Mouse (Mus musculus) C2C12 (cell line): Measurements from ENCODE around the gene Pole2. TPM values are rescaled to one million over a fixed set of nuclear protein-coding genes. Genes with fewer than 3 reads are reported as not detected.

Source experiments
- H3K27me3 ChIP-seq: one replicate; pipeline ENCODE4 v1.6.1; 2011; ENCODE audit not compliant: control insufficient read depth, insufficient read depth, insufficient read length
- H3K36me3 ChIP-seq: one replicate; pipeline ENCODE4 v1.6.1; 2011; ENCODE audit not compliant: control insufficient read depth, insufficient read depth
- H3K4me3 ChIP-seq: one replicate; pipeline ENCODE4 v1.5.1; 2011; ENCODE audit warnings: mild to moderate bottlenecking, control low read depth; ENCODE audit not compliant: poor library complexity, insufficient read depth, severe bottlenecking
- H3K79me2 ChIP-seq: one replicate; pipeline ENCODE4 v1.6.1; 2011; ENCODE audit not compliant: control insufficient read depth, insufficient read depth
- H3K79me3 ChIP-seq: one replicate; pipeline ENCODE4 v1.6.1; 2011; ENCODE audit warnings: low read depth, control low read depth
- H3ac ChIP-seq: one replicate; pipeline ENCODE3; 2011; ENCODE audit warnings: low read depth; ENCODE audit not compliant: control insufficient read depth, insufficient read length
- CEBPB ChIP-seq: IDR thresholded peaks from one replicate; pipeline ENCODE4 v1.6.1; 2011; ENCODE audit warnings: low read depth, mild to moderate bottlenecking, control low read depth, moderate library complexity
- CTCF ChIP-seq: IDR thresholded peaks from one replicate; pipeline ENCODE4 v1.5.1; 2011; ENCODE audit not compliant: control insufficient read depth, insufficient read depth, insufficient read length
- FOSL1 ChIP-seq: IDR thresholded peaks from one replicate; pipeline ENCODE4 v1.8.0; 2011; ENCODE audit warnings: mild to moderate bottlenecking, low read length; ENCODE audit not compliant: poor library complexity, insufficient read depth, severe bottlenecking
- MAX ChIP-seq: IDR thresholded peaks from one replicate; pipeline ENCODE4 v1.6.1; 2011; ENCODE audit warnings: mild to moderate bottlenecking, control low read depth
- MYOD1 ChIP-seq: IDR thresholded peaks from one replicate; pipeline ENCODE4 v1.6.1; 2011; ENCODE audit warnings: low read depth; ENCODE audit not compliant: control insufficient read depth, insufficient read length
- MYOG ChIP-seq: IDR thresholded peaks from one replicate; pipeline ENCODE4 v1.6.1; 2011; ENCODE audit not compliant: control insufficient read depth, insufficient read length; ENCODE audit errors: extremely low read depth
- USF1 ChIP-seq: IDR thresholded peaks from one replicate; pipeline ENCODE4 v1.6.1; 2011; ENCODE audit warnings: low read depth, mild to moderate bottlenecking, control low read depth, moderate library complexity
- polyA plus RNA-seq: library from polyadenylated mRNA; unstranded; fragments of >200 nt; fragmentation: generic; extraction: Trizol; gene quantifications from one replicate; pipeline ENCODE4 v1.2.1, GENCODE M21; 2012; ENCODE audit warnings: missing spikeins

The Pole2 gene
- polyA plus RNA-seq, 1 experiment = 14.2 TPM

GRCm38 (mm10) chr12:69238284-69238683, 10.3 kb upstream of the Pole2 start:
- Histone ChIP-seq H3K27me3 (no peaks in the 10 kb centered on the region), H3K79me3 (no peaks in the 10 kb centered on the region), H3K4me3 (no peak overlapping the region), H3ac (no peak overlapping the region), H3K36me3 (no peaks in the 10 kb centered on the region), H3K79me2 (no peaks in the 10 kb centered on the region)
- no peak for TF ChIP-seq MAX
- no peak for TF ChIP-seq USF1
- no peak for TF ChIP-seq FOSL1
- no peak for TF ChIP-seq CTCF
- no peak for TF ChIP-seq CEBPB
- TF ChIP-seq MYOG = no peak
- no peak for TF ChIP-seq MYOD1

- Histone ChIP-seq H3ac (no peak overlapping the region), H3K79me3 (no peaks in the 10 kb centered on the region), H3K36me3 (no peaks in the 10 kb centered on the region), H3K79me2 (no peaks in the 10 kb centered on the region), H3K4me3 (no peak overlapping the region), H3K27me3 (no peaks in the 10 kb centered on the region)
- TF ChIP-seq FOSL1 = no peak
- no peak for TF ChIP-seq USF1
- TF ChIP-seq MAX = no peak
- no peak for TF ChIP-seq CEBPB
- TF ChIP-seq CTCF = no peak
- TF ChIP-seq MYOD1 = no peak
- no peak for TF ChIP-seq MYOG
Observed at GRCm38 (mm10) chr12:69235782-69236181, 7.8 kb upstream of the Pole2 start.

GRCm38 (mm10) chr12:69229251-69229650, 1.3 kb upstream of the Pole2 start:
- Histone ChIP-seq H3K36me3 (peaks cover 14% of the 10 kb centered on the region), H3K79me3 (peaks cover 9% of the 10 kb centered on the region), H3K79me2 (peaks cover 28% of the 10 kb centered on the region), H3ac (no peak overlapping the region), H3K27me3 (no peaks in the 10 kb centered on the region), H3K4me3 (no peak overlapping the region)
- TF ChIP-seq FOSL1 (no peak), MYOD1 (no peak), CEBPB (no peak), MYOG (no peak), MAX (no peak), USF1 (no peak), CTCF (no peak)

GRCm38 (mm10) chr12:69220613-69221277, 7.2 kb downstream of the Pole2 start:
- H3K79me2 ChIP-seq = peaks cover 6% of the 10 kb centered on the region
- TF ChIP-seq CTCF = no peak
- TF ChIP-seq MAX = no peak
- no peak for TF ChIP-seq FOSL1
- no peak for TF ChIP-seq MYOG
- no peak for TF ChIP-seq CEBPB
- TF ChIP-seq MYOD1 = no peak
- TF ChIP-seq USF1 = no peak
- no peak overlapping the region for H3K4me3 ChIP-seq
- H3ac ChIP-seq = no peak overlapping the region
- no peaks in the 10 kb centered on the region for H3K27me3 ChIP-seq
- peaks cover 70% of the 10 kb centered on the region for H3K36me3 ChIP-seq
- H3K79me3 ChIP-seq = peaks cover 3% of the 10 kb centered on the region

DNA sequence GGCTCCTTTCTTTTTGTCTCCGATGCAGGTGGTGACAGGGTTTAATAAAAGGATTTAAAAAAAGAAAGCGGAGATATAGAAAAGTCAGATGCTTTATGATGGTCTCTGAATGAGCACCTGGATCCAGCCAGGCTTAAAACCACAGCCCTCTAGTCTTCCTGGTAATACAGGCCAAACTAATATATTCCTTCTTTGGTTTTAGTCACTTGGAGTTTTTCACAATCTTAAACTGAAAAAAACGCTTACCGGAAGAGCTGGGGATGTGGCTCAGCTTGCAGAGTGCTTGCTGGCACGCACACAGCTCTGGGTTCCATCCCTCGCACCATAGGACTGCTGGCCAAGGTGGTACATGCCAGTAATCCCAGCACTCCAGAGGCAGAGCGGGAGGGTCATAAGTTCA, 11.4 kb downstream of the Pole2 start:
- no peak overlapping the region for H3ac ChIP-seq
- no peaks in the 10 kb centered on the region for H3K79me2 ChIP-seq
- H3K4me3 ChIP-seq = no peak overlapping the region
- no peaks in the 10 kb centered on the region for H3K79me3 ChIP-seq
- TF ChIP-seq USF1 (no peak), FOSL1 (no peak), MAX (no peak), MYOG (no peak), CTCF (no peak), MYOD1 (no peak)
- H3K36me3 ChIP-seq = peaks cover 63% of the 10 kb centered on the region
- H3K27me3 ChIP-seq = no peaks in the 10 kb centered on the region
